Mouse (Mus musculus) embryo, embryonic 10.5 days (tissue): ENCODE measurements around the gene Olfr923.
"Not testable (repeated sequence)": the region's sequence is repeated elsewhere in the genome, so short reads cannot be mapped to it uniquely, and the experiment has no call there.

Source experiments
- DNase-seq: peaks from one replicate; pipeline ENCODE4 v3.0.0-alpha.2; 2015; ENCODE audit warnings: low spot score

Gene Olfr923

GRCm38 (mm10) chr9:38826245-38826644 lies at the start of gene Olfr923:
Gene Olfr923, plus strand, starts transcription at chr9:38826545.
- DNase-seq, result no peak

GRCm38 (mm10) chr9:38792689-38793088 lies 33.7 kb upstream of the Olfr923 start:
- no peak for DNase-seq

- DNase-seq, result peak; percentile 7
Measured at GRCm38 (mm10) chr9:38805696-38806095, 20.6 kb upstream of the Olfr923 start.

GRCm38 (mm10) chr9:38814314-38814713 lies 12.0 kb upstream of the Olfr923 start, which contains the start of gene Olfr922:
Gene Olfr922, plus strand, starts transcription at chr9:38814614.
- DNase-seq, result no peak

GRCm38 (mm10) chr9:38815458-38815986 lies 10.8 kb upstream of the Olfr923 start:
- DNase-seq, result no peak

- DNase-seq, result no peak
Measured at GRCm38 (mm10) chr9:38833027-38833426, 6.7 kb downstream of the Olfr923 start.

GRCm38 (mm10) chr9:38844149-38844548 lies 17.8 kb downstream of the Olfr923 start, which contains the start of gene Olfr924:
Gene Olfr924, plus strand, starts transcription at chr9:38844449.
- DNase-seq, result no peak

GRCm38 (mm10) chr9:38854760-38855159 lies 28.4 kb downstream of the Olfr923 start, which contains the start of gene Olfr26:
Gene Olfr26, plus strand, starts transcription at chr9:38855060.
- no peak for DNase-seq

GRCm38 (mm10) chr9:38874880-38875279 lies 48.5 kb downstream of the Olfr923 start:
- not testable (repeated sequence) for DNase-seq

- no peak for DNase-seq
Measured at GRCm38 (mm10) chr9:38876826-38877225, 50.5 kb downstream of the Olfr923 start, which contains the start of gene Olfr926. Gene Olfr926, plus strand, starts transcription at chr9:38877126.
